Mouse (Mus musculus) CH12F3 (cell line): ENCODE data around the gene Igsf9b.

ENCODE experiments used
- in situ Hi-C: fragments of 300-500 bp; cut with MboI; formaldehyde crosslinking; loops from 2 replicates; pipeline ENCODE4 v1.14.3; 2020; ENCODE audit warnings: low sequenced_read_pairs

Gene Igsf9b

DNA sequence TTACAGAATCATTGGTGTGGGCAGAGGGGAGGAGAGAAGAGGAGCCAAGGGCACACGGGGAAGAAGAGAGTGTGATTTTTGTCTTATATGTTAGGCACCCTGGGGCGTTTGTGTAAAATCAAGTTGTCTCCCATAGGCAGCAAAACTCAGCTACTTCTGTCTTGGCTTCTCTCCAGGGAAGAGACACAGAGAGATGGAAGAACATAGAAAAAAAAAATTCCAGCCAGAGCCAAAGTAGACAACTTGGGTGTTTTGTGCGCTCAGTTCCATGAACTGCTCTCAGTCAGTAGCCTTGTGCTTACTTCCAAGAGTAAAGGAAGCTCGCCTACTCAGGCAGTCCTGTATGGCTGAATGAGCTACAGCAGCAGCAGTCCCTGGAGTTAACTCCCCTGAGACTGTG is 31.4 kb downstream of the Igsf9b start:
- in situ Hi-C loops: no loop called here

DNA sequence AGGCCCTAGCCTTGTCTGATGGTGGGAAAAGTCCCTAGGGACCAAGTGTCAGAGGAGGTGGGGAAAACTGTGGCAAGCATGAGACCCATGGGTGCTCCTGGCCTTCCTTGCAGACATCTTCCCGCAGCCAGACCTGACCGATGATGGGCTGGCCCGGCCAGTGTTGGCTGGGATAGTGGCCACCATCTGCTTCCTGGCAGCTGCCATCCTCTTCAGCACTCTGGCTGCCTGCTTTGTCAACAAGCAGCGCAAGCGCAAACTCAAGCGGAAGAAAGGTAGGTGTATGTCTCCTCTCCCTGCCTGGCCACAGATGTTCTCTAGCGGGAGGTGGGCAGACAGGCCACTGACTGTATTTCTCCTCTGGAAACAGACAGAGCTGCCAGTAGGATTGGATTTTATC is 32.5 kb downstream of the Igsf9b start:
- in situ Hi-C loops: no loop called here

DNA sequence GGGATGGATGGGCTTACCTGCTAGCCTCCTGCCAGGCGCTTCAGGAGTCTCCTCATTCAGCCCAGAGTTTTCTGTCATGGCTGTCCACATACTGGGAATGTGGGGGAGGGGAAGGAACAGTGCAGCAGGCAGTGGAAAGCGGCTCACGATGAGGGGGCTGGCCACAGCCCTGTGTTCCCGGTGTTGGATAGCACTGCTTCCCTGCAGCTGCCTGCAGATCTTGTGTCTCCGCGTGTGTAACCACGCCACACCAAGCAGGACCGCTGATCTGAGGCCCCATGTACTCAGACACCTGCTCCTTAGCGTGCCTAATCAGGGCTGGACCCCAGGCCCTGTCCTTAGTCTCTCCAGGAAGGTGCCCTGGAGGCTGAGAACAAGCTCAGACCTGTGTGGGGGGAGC is 35.9 kb downstream of the Igsf9b start:
- in situ Hi-C loops: no loop called here

DNA sequence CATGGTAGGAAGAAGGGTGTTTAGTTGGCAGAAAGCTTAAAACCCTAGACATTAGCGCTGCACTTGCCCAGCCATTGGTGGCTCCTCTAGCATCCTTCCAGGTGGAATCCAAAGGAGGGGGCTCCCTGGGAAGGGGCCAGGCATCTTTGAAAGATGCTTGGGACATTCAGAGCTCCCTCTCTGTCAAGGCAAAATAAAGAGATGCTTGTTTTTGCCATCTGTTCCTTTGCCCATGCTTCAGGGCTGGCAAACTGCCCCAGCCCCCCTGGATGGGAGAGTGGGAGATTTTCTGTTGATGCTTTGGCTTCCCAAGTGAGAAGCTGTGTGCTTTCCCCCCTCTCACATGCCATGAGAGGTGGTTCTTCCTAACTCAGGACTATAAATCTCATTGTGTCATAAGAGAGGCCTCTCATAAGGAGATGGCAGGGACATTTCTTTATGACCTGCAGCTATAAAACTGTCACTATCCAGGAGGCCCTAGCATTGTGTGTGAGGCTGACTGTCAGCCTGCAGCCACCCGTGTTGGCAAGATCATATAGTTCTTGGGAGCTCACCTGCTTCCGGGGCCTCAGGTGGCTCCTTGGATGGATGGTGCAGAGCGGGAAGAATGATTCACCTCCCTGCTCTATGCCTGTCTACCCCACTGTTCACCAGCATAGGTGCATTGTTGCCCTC is 38.1 kb downstream of the Igsf9b start:
- in situ Hi-C loops: no loop called here

DNA sequence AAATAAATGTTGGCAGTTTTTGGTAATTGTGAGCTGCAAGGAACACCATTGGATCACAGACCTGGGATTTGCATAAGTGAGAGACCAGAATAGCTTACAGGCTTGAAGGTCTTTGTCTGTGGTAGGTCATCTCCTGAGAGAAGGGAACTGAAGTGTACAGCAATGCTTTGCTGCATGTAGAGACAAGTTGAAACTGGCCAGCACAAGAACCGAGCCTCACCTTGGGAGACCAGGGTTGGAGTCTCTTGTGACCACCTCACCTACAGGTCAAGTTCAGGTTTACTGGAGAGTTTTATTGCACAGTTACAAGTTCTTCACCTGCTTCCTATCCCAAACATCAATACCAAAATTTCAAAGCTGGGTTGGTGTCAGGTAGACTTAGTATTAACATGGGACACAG is 40.2 kb downstream of the Igsf9b start:
- in situ Hi-C loops: no loop called here

DNA sequence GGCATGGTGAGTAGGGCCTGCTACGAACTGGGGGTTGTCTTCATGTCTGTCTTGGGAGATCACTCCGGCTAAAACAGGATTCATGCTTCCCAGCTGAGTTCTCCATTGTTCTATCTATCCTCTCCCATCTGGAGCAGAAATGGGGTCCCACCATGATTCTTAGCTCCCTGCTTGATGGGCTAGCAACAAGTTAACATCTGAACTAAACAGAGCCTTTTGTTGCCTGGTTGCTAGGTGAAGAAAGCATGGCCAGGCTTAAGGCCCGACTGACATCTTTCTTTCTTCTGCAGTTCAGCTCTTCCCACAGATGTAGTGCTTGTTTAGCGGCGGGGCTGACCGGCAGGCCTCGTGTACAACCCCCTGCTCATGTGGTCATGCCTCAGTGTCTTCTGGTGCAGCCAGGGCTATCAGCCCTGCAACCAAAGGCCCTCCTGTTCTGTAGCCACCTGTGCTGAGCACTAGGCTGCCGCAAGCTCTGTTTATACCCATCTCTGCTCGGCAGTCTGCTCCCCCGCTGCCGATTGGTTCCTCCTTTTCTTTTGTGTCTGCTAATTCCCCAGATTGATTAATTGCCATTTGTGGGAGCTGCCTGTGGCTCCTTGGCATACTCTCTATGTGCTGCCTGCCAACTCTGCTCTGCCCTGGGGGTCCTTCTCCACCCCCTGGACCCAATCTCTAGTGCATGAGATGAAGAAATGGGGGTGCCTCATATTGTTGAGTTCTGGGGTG is 47.7 kb downstream of the Igsf9b start:
- in situ Hi-C loops: no loop called here

DNA sequence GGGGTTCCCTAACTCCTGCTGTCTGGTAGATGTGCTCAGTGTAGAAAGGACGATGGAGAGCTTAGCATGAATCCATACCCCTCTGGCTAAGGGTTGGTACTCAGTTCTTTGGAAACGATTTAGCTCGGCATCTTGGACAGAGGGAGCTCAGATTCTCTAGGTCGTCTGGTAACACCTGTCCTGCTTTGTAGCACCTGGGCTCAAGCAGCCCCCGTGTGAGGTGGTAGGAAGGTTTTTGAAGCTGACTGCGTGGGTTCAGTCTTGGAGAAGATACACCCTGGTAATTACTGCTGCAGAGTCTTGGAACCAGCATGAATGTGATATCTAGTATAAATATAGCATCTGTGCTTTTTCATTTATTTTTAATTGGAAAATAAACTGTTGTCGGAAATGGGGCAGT is 54.1 kb downstream of the Igsf9b start:
- in situ Hi-C loops: no loop called here

DNA sequence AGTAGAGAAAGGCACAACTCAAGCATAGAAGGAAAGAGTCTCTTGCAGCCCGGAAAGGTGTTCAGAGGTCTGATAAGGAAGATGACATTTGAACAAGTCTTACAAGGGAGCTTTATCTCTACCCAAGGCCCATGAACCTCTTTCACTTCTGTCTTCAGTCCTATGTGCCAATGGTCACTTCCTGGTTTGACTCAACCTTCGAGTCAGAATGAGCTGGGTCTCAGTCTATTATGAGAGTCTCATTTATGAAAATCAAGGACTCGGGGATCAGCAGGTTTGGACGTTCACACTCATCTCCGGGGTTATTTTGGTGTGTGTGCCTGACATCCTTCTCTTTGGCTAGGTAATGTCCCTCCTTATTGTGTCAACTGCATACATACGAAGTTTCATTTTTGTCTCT is 58.9 kb downstream of the Igsf9b start:
- in situ Hi-C loops: no loop called here

DNA sequence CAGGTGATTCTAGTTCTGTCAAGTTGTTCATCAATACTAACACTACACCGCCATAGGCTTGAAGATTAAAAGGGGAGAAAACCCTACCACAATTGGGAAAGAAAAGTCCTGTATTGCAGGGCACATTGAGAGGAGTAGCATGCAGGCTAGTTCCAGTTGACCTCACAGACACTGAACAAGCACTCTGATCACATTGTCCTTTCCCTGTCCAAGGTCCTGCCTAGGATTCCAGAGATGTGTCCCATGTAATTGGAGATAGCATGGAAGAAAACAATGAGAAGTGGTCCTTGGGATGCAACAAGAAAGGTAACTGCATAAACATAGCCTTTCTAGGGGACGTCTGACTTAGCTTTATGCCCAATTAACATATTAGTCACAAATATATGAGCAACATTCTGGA is 68.2 kb downstream of the Igsf9b start:
- in situ Hi-C loops: no loop called here

DNA sequence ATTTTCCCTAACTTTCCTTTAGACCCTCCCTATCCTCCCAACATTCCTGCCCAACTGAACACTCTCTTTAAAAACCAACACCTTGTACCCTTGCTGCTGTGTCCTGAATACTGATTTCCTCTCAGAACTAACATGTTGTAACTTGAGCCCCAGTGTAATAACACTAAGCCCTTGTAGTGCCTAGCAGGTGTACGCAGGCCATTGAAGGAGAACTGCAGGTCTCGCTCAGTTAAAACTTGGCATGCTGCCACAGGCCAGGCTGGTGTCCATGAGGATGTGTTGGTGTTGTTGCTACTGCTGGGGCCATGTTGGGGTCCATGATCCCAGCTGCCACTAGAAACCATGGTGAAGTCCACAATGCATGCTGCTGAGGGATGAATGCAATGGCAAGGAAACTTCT is 70.1 kb downstream of the Igsf9b start:
- in situ Hi-C loops: no loop called here

DNA sequence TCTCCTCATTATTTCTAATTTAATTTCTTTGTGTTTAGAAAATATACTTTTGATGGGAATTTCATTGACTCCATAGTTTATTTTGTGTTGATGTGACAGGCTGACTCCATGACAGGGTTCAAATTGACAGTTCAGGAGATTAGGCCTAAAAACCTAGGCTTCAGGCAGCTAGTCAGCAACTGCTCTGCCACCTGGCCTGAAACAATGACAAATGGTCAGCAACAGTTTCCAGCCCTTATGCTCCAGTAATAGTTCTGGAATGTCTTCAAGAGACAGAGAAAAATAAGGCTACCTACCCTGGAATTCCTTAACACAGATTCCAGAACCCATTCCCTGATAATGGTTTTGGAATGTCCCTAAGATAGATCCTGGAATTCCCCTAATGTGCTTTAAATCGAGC is 76.7 kb downstream of the Igsf9b start:
- in situ Hi-C loops: no loop called here

DNA sequence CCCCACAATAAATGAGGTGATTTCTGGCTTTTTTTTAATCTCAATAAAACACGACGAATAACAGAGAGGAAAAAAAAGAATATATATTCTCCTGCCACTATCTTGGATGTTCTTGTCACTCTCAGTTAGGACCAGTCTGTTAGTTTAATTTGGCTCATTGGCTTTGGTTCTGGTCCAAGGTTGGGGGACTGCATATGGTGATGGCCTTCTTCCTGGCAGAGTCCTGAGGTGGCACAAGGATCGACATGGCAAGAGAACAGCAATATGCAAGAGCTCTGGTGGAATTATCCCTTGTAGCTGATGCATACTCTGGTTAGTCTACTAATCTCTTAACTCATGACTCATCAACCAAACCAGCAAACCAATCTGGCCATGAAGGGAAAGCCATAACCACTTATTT is 87.9 kb downstream of the Igsf9b start:
- in situ Hi-C loops: no loop called here

DNA sequence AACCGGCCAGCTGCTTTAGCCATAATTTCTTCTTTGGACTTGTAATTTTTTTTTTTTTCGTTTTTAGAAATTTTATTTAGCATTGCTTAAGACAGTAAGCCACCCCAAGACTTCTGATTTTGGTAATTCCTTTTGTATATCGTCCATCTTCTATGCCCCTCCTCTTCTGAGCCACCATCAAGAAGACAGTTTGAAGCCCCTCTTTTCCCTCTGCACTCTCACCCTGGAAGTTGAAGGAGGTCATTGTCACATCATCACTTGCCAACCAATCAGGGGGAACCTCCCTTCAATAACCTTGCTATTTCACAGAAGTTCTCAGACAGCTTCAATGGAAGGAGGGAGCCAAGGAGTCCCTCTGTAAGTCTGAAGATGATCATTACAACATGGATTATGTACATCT is 97.5 kb downstream of the Igsf9b start, which contains the start of gene Spata19:
Spata19 (plus strand) TSS at position 301 of the 400 bp plus-strand sequence.
- in situ Hi-C loops: no loop called here

DNA sequence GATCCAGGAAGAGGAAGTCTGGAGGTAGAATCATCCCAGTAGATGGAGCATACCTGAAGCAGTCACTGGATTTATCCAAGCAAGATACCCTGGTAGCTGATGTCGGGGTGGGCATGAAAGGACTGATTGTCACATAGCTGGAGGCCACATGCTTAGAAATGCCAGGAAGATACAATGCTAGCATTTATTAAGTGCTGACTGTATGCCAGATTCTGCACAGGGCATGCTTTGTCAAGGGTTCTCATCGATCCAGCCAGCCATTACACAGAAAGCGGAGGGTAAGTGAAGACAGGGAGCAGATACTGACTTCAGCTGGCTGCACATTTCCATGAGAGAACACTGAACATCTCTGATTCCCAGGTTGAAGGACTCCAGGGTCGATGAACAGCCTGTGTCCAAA is 102.2 kb downstream of the Igsf9b start:
- in situ Hi-C loops: no loop called here
